Comparison of ENCODE assay signal across 8 mouse cellular contexts in genomic region chr11:72354971-72355728, GRCm38 (mm10). TPM values are rescaled to one million over a fixed set of nuclear protein-coding genes. Genes with fewer than 3 reads are reported as not detected.
DNase-seq lines count a peak whose midpoint lies in the region; ATAC-seq lines count a peak whose summit lies in the region.

No protein-coding gene starts in this region.

- H3K4me2 ChIP-seq in embryonic facial prominence, embryonic 14.5 days (ENCODE audit: low read depth, low read length): peak overlapping the region; percentile 44
- peak overlapping the region; percentile 62 for H3K4me2 ChIP-seq in heart, embryonic 12.5 days
- peak overlapping the region; percentile 30; the same call in 1 of the 2 replicates for H3K4me2 ChIP-seq in liver, embryonic 15.5 days
- H3K4me2 ChIP-seq in neural tube, embryonic 11.5 days (ENCODE audit: low read depth): no peak overlapping the region

- H3K4me1 ChIP-seq in embryonic facial prominence, embryonic 14.5 days (ENCODE audit: control insufficient read depth, insufficient read depth, low read length): no peaks in the 10 kb centered on the region
- H3K4me1 ChIP-seq in heart, embryonic 12.5 days (replicated peaks): peaks cover 4% of the 10 kb centered on the region; the same call in 1 of the 2 replicates
- peaks cover 4% of the 10 kb centered on the region; the same call in 1 of the 2 replicates for H3K4me1 ChIP-seq in liver, embryonic 15.5 days (replicated peaks)
- no peaks in the 10 kb centered on the region for H3K4me1 ChIP-seq in neural tube, embryonic 11.5 days (ENCODE audit: control insufficient read depth, insufficient read depth, low read length)

- H3K27ac ChIP-seq in embryonic facial prominence, embryonic 14.5 days (replicated peaks; ENCODE audit: low read depth, low read length): no peak overlapping the region
- no peak overlapping the region for H3K27ac ChIP-seq in heart, embryonic 12.5 days (ENCODE audit: poor library complexity, severe bottlenecking)
- H3K27ac ChIP-seq in liver, embryonic 15.5 days (replicated peaks): no peak overlapping the region
- no peak overlapping the region for H3K27ac ChIP-seq in neural tube, embryonic 11.5 days (ENCODE audit: low read depth, low read length)

- peak; percentile 74 for ATAC-seq in embryonic facial prominence, embryonic 14.5 days (ENCODE audit: low read depth)
- peak; percentile 58; the same call in 1 of the 2 replicates for ATAC-seq in heart, embryonic 12.5 days (ENCODE audit: insufficient number of reproducible peaks, low FRiP score)
- ATAC-seq in liver, embryonic 15.5 days (ENCODE audit: insufficient read depth): no peak
- ATAC-seq in neural tube, embryonic 11.5 days (ENCODE audit: insufficient read depth, low FRiP score, low TSS enrichment): no peak

- peak overlapping the region; percentile 10; the same call in 1 of the 2 replicates for H3K4me3 ChIP-seq in embryonic facial prominence, embryonic 14.5 days (ENCODE audit: low read depth, low read length)
- H3K4me3 ChIP-seq in heart, embryonic 12.5 days: 0 out of 2 replicates have a peak overlapping the region, but pooled peaks have one; percentile 19
- H3K4me3 ChIP-seq in liver, embryonic 15.5 days (replicated peaks): no peak overlapping the region
- H3K4me3 ChIP-seq in neural tube, embryonic 11.5 days (ENCODE audit: low read depth, low read length): no peak overlapping the region

- no peaks in the 10 kb centered on the region for H3K36me3 ChIP-seq in embryonic facial prominence, embryonic 14.5 days (ENCODE audit: control insufficient read depth, insufficient read depth, low read length)
- H3K36me3 ChIP-seq in heart, embryonic 12.5 days: no peaks in the 10 kb centered on the region
- H3K36me3 ChIP-seq in liver, embryonic 15.5 days (replicated peaks): no peaks in the 10 kb centered on the region
- H3K36me3 ChIP-seq in neural tube, embryonic 11.5 days (ENCODE audit: control insufficient read depth, insufficient read depth, low read length): no peaks in the 10 kb centered on the region

- 22% methylated on average over 18 of the region's 20 CpGs for WGBS in embryonic facial prominence, embryonic 14.5 days
- 21% methylated on average over 20 of the region's 20 CpGs for WGBS in heart, embryonic 12.5 days
- WGBS in liver, embryonic 15.5 days (ENCODE audit: insufficient replicate concordance): 22% methylated on average over 20 of the region's 20 CpGs
- WGBS in neural tube, embryonic 11.5 days: 23% methylated on average over 20 of the region's 20 CpGs

- H3K9me3 ChIP-seq in embryonic facial prominence, embryonic 14.5 days (ENCODE audit: control insufficient read depth, low read length): no peaks in the 10 kb centered on the region
- no peaks in the 10 kb centered on the region for H3K9me3 ChIP-seq in heart, embryonic 12.5 days (replicated peaks)
- no peaks in the 10 kb centered on the region for H3K9me3 ChIP-seq in liver, embryonic 15.5 days (replicated peaks)
- no peaks in the 10 kb centered on the region for H3K9me3 ChIP-seq in neural tube, embryonic 11.5 days (ENCODE audit: control insufficient read depth, low read length)

- no peak overlapping the region for H3K9ac ChIP-seq in embryonic facial prominence, embryonic 14.5 days (ENCODE audit: low read depth, low read length)
- H3K9ac ChIP-seq in heart, embryonic 12.5 days: 0 out of 2 replicates have a peak overlapping the region, but pooled peaks have one; percentile 20
- H3K9ac ChIP-seq in liver, embryonic 15.5 days: no peak overlapping the region
- H3K9ac ChIP-seq in neural tube, embryonic 11.5 days (ENCODE audit: low read length): no peak overlapping the region

- H3K27me3 ChIP-seq in embryonic facial prominence, embryonic 14.5 days (replicated peaks; ENCODE audit: control insufficient read depth, insufficient read depth, low read length): no peaks in the 10 kb centered on the region
- no peaks in the 10 kb centered on the region for H3K27me3 ChIP-seq in heart, embryonic 12.5 days (replicated peaks)
- H3K27me3 ChIP-seq in liver, embryonic 15.5 days: 0 out of 2 replicates have a peak, but pooled peaks cover 5% of the 10 kb centered on the region
- H3K27me3 ChIP-seq in neural tube, embryonic 11.5 days (ENCODE audit: control insufficient read depth, insufficient read depth, low read length): no peaks in the 10 kb centered on the region

- peak; percentile 67 for DNase-seq in A20 (ENCODE audit: low read depth, low spot score)
- peak; percentile 84 for DNase-seq in adrenal gland, postnatal 14 days
- DNase-seq in embryonic facial prominence, embryonic 14.5 days (ENCODE audit: low spot score): peak; percentile 81
- DNase-seq in kidney, postnatal 10 days: peak; percentile 89
- peak; percentile 77 for DNase-seq in neural tube, embryonic 11.5 days (ENCODE audit: low spot score)
- DNase-seq in testis, postnatal 10 days (ENCODE audit: low spot score): peak; percentile 93

RNA-seq across cellular contexts. Expression of gene Tekt1, which starts 7.1 kb away (rescaled TPM):
- not detected in 2 replicates for total RNA-seq in adrenal gland, postnatal 14 days (2021)
- 6.2 and 12.5 TPM in 2 replicates for polyA plus RNA-seq in embryonic facial prominence, embryonic 14.5 days (2014; fragmentation: Nextera tagmentation; extraction: Ambion mirVana)
- 0.32 and 0.85 TPM in 2 replicates for polyA plus RNA-seq in heart, embryonic 12.5 days (2016; fragmentation: Nextera tagmentation; extraction: Ambion mirVana)
- not detected in 2 replicates for polyA plus RNA-seq in liver, embryonic 15.5 days (2015; fragmentation: Nextera tagmentation; extraction: Ambion mirVana)
- polyA plus RNA-seq in neural tube, embryonic 11.5 days (2014; fragmentation: Nextera tagmentation; extraction: Ambion mirVana): 4.2 and 4.3 TPM in 2 replicates

RNA-seq across cellular contexts. Expression of gene Fbxo39, which starts 40.9 kb away (rescaled TPM):
- not detected in 2 replicates for total RNA-seq in adrenal gland, postnatal 14 days (2021)
- polyA plus RNA-seq in embryonic facial prominence, embryonic 14.5 days (2014; fragmentation: Nextera tagmentation; extraction: Ambion mirVana): not detected in 2 replicates
- not detected in 2 replicates for polyA plus RNA-seq in heart, embryonic 12.5 days (2016; fragmentation: Nextera tagmentation; extraction: Ambion mirVana)
- polyA plus RNA-seq in liver, embryonic 15.5 days (2015; fragmentation: Nextera tagmentation; extraction: Ambion mirVana): not detected in 2 replicates
- polyA plus RNA-seq in neural tube, embryonic 11.5 days (2014; fragmentation: Nextera tagmentation; extraction: Ambion mirVana): not detected in 2 replicates

RNA-seq across cellular contexts. Expression of gene Xaf1, which starts 53.7 kb away (rescaled TPM):
- total RNA-seq in adrenal gland, postnatal 14 days (2021): 15.3 and 16.5 TPM in 2 replicates
- 3.2 TPM in 2 replicates for polyA plus RNA-seq in embryonic facial prominence, embryonic 14.5 days (2014; fragmentation: Nextera tagmentation; extraction: Ambion mirVana)
- polyA plus RNA-seq in heart, embryonic 12.5 days (2016; fragmentation: Nextera tagmentation; extraction: Ambion mirVana): 6.2 and 6.8 TPM in 2 replicates
- 4.0 and 4.1 TPM in 2 replicates for polyA plus RNA-seq in liver, embryonic 15.5 days (2015; fragmentation: Nextera tagmentation; extraction: Ambion mirVana)
- polyA plus RNA-seq in neural tube, embryonic 11.5 days (2014; fragmentation: Nextera tagmentation; extraction: Ambion mirVana): 1.3 and 1.6 TPM in 2 replicates

RNA-seq across cellular contexts. Expression of gene Smtnl2, which starts 56.4 kb away (rescaled TPM):
- 4.1 and 5.4 TPM in 2 replicates for total RNA-seq in adrenal gland, postnatal 14 days (2021)
- polyA plus RNA-seq in embryonic facial prominence, embryonic 14.5 days (2014; fragmentation: Nextera tagmentation; extraction: Ambion mirVana): 24.8 and 26.7 TPM in 2 replicates
- 191 and 194 TPM in 2 replicates for polyA plus RNA-seq in heart, embryonic 12.5 days (2016; fragmentation: Nextera tagmentation; extraction: Ambion mirVana)
- polyA plus RNA-seq in liver, embryonic 15.5 days (2015; fragmentation: Nextera tagmentation; extraction: Ambion mirVana): 4.2 and 4.5 TPM in 2 replicates
- 12.6 and 13.2 TPM in 2 replicates for polyA plus RNA-seq in neural tube, embryonic 11.5 days (2014; fragmentation: Nextera tagmentation; extraction: Ambion mirVana)

Comparison
In these comparisons a context has a peak if more than half of its experiments do, and no peak if none do; other contexts are left out.
1. ATAC-seq: peak in embryonic facial prominence, embryonic 14.5 days (single experiment) and heart, embryonic 12.5 days (single experiment); none in liver, embryonic 15.5 days (single experiment) and neural tube, embryonic 11.5 days (single experiment).
2. H3K4me3 ChIP-seq: peak in embryonic facial prominence, embryonic 14.5 days (single experiment) and heart, embryonic 12.5 days (single experiment); none in liver, embryonic 15.5 days (single experiment) and neural tube, embryonic 11.5 days (single experiment).
3. Peak in every context shown above with its lines, with median percentiles within 50 percentile points of each other: DNase-seq.